Mouse (Mus musculus): Measurements from ENCODE around the gene Ankrd40. TPM values are rescaled to one million over a fixed set of nuclear protein-coding genes. Genes with fewer than 3 reads are reported as not detected.

Ankrd40 gene
- total RNA-seq, 2 experiments from 2014 or later: 245 to 246 TPM

Other genes starting within 250 kb of the Ankrd40 start
- 100 to 1,000 TPM; 215 to 238 TPM for gene Tob1, start 116.5 kb upstream of the Ankrd40 start, total RNA-seq (2021)
- gene Wfikkn2, start 82.0 kb upstream of the Ankrd40 start, total RNA-seq (2021): 10 to 100 TPM; 11.1 to 12.6 TPM
- gene Gm21885, start 46.1 kb upstream of the Ankrd40 start, total RNA-seq (2021): not detected
- 10 to 100 TPM; 30.3 to 44.2 TPM for gene Luc7l3, start 6.0 kb upstream of the Ankrd40 start, total RNA-seq (2021)
- gene Abcc3, start 65.0 kb downstream of the Ankrd40 start, total RNA-seq (2021): under 1 TPM; 0.25 to 0.62 TPM
- gene Cacna1g, start 146.2 kb downstream of the Ankrd40 start, total RNA-seq (2021): 1 to 10 TPM in 1 of 2 experiments, under 1 TPM in 1; 0.94 to 1.3 TPM
- not detected for gene Spata20, start 158.2 kb downstream of the Ankrd40 start, total RNA-seq (2021)
- not detected for gene Epn3, start 172.0 kb downstream of the Ankrd40 start, total RNA-seq (2021)
- not detected for gene Mycbpap, start 193.7 kb downstream of the Ankrd40 start, total RNA-seq (2021)
- 1 to 10 TPM; 2.7 to 3.4 TPM for gene Rsad1, start 221.3 kb downstream of the Ankrd40 start, total RNA-seq (2021)
- 10 to 100 TPM; 12.6 to 25.2 TPM for gene Chad, start 237.0 kb downstream of the Ankrd40 start, total RNA-seq (2021)

All from gastrocnemius, adult 18-20 months (tissue).